Mouse (Mus musculus): ENCODE measurements around the gene Zfp276. TPM values are rescaled to one million over a fixed set of nuclear protein-coding genes. Genes with fewer than 3 reads are reported as not detected.
A peak's percentile ranks its signal among the peaks of the same experiment; 100 is the strongest.
"Not testable (repeated sequence)": the region's sequence is repeated elsewhere in the genome, so short reads cannot be mapped to it uniquely, and the experiment has no call there.

Zfp276 gene
- polyA plus RNA-seq, 1 experiment from 2014 or later, result 8.0 TPM

DNA sequence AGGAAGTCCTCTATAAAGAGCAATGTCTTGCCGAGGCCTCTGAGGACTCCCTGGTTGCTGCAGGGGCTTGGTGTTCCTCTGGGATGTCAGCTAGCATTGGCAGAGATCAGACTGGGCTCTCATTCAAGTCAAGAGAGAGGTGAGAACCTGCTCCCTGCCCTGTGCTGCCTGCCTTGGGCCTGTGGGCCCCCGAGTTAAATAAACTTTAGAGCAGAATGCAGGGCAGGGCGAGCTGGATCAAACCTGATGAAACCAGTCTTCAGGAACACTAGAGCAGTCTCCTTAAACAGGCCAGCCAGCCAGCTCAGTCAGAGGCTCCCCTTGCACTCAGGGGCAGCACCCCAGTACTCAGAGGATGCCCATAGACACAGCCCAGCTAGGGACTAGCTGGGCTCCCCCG lies 17.9 kb downstream of the Zfp276 start:
- Histone ChIP-seq H3K4me3 (replicated peaks) (no peak overlapping the region), H3K9ac (no peak overlapping the region), H3K27me3 (no peaks in the 10 kb centered on the region), H3K9me3 (replicated peaks) (no peaks in the 10 kb centered on the region), H3K27ac (replicated peaks) (no peak overlapping the region), H3K4me2 (no peak overlapping the region), H3K36me3 (replicated peaks) (peaks cover 66% of the 10 kb centered on the region), H3K4me1 (replicated peaks) (0 out of 2 replicates have a peak, but pooled peaks cover 9% of the 10 kb centered on the region)
- ATAC-seq (ENCODE audit: insufficient read depth), result no peak
- WGBS (ENCODE audit: insufficient replicate concordance), result 71% methylated on average over 4 of the region's 4 CpGs

DNA sequence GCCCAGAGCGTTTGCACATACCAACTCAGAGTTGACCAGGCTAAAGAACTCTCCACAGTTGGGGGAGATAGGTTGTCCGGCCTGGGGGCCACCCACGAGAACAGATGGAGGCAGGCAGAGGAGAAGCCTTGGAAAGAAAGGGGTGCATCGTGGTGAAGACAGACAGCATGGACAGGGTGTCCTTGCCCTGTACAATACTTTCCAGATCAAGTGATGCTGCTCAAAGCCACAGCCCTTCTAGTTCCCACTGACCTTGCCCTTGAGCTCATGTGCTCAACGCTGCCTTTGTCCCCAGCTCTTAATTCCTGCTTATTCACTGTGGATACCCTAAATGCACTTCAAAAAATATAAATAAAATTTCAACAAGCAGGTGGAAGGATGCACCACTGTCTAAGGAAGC lies 20.5 kb downstream of the Zfp276 start:
- Histone ChIP-seq H3K4me2 (no peak overlapping the region), H3K27ac (replicated peaks) (no peak overlapping the region), H3K4me3 (replicated peaks) (no peak overlapping the region), H3K27me3 (no peaks in the 10 kb centered on the region), H3K9ac (no peak overlapping the region), H3K36me3 (replicated peaks) (peaks cover 52% of the 10 kb centered on the region), H3K4me1 (replicated peaks) (no peaks in the 10 kb centered on the region), H3K9me3 (replicated peaks) (no peaks in the 10 kb centered on the region)
- no peak for ATAC-seq (ENCODE audit: insufficient read depth)
- WGBS (ENCODE audit: insufficient replicate concordance), result 68% methylated on average over 5 of the region's 5 CpGs

DNA sequence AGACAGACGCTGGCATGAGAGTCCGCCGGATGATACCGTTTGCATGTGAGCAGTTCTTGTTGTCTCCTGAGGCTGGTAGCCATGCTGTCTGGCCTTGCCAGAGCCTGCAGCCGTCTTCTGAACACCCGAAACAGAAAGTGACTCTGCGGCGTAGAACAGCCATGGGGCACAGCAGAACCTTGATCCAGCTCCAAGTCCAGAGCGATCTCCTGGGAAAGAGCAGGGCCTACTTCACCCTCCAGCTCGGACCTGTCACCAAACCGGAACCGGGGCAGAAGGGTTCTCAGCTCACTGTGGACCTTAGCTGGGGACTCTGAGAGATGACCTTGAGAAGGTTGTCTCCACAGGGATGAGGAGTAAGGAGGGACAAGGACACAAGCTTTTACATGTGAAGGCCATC lies 21.1 kb downstream of the Zfp276 start:
- no peaks in the 10 kb centered on the region for H3K27me3 ChIP-seq
- H3K36me3 ChIP-seq (replicated peaks), result peaks cover 46% of the 10 kb centered on the region
- WGBS (ENCODE audit: insufficient replicate concordance), result 85% methylated on average over 12 of the region's 12 CpGs
- no peaks in the 10 kb centered on the region for H3K4me1 ChIP-seq (replicated peaks)
- H3K9me3 ChIP-seq (replicated peaks), result no peaks in the 10 kb centered on the region
- no peak overlapping the region for H3K4me2 ChIP-seq
- no peak overlapping the region for H3K9ac ChIP-seq
- ATAC-seq (ENCODE audit: insufficient read depth), result no peak
- no peak overlapping the region for H3K4me3 ChIP-seq (replicated peaks)
- H3K27ac ChIP-seq (replicated peaks), result no peak overlapping the region

DNA sequence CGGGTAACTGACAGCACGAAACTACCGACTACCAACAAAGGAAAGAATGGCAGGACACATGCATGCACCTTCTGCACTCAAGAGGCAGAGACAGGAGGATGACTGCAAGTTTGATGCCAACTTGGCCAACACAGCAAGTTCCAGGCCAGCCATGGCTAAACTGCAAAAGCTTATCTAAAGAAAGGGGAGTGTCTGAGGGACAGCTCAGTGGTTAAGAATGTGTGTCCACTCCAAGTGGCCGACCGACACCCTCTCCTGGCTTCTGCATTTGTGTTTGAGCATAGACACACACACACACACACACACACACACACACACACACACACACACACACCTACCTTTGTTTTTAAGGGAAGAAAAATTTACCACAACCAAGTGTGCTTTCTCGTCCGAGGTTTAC lies 24.4 kb downstream of the Zfp276 start:
- no peaks in the 10 kb centered on the region for H3K9me3 ChIP-seq (replicated peaks)
- H3K4me3 ChIP-seq (replicated peaks), result no peak overlapping the region
- no peaks in the 10 kb centered on the region for H3K4me1 ChIP-seq (replicated peaks)
- H3K36me3 ChIP-seq (replicated peaks), result peaks cover 48% of the 10 kb centered on the region
- ATAC-seq (ENCODE audit: insufficient read depth), result no peak
- H3K27me3 ChIP-seq, result no peaks in the 10 kb centered on the region
- H3K9ac ChIP-seq, result no peak overlapping the region
- no peak overlapping the region for H3K27ac ChIP-seq (replicated peaks)
- H3K4me2 ChIP-seq, result no peak overlapping the region
- 80% methylated on average over 7 of the region's 7 CpGs for WGBS (ENCODE audit: insufficient replicate concordance)

DNA sequence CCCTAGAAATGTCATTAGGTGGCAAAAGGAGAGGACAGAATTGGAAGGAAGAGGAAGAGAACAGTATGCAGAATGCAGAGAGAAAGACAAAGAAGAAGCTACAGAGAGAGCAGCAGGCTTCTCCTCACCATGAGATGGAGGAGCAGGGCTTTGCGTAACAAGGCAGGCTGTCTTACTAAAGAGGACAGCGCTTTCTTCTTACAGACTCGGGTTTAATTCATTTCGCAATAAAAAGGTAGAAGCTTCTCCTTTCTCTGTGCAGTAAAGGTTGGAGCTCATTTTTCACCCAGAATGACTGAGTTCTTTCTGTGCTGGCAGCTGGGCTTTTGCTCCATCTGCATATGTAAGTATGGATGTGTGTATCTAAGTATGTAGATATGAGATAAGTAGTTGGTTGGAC lies 25.8 kb downstream of the Zfp276 start:
- Histone ChIP-seq H3K27ac (replicated peaks) (no peak overlapping the region), H3K4me1 (replicated peaks) (no peaks in the 10 kb centered on the region; the same call in 1 of the 2 replicates), H3K9ac (no peak overlapping the region), H3K4me3 (replicated peaks) (no peak overlapping the region), H3K27me3 (no peaks in the 10 kb centered on the region), H3K36me3 (replicated peaks) (peaks cover 43% of the 10 kb centered on the region), H3K4me2 (no peak overlapping the region), H3K9me3 (replicated peaks) (no peaks in the 10 kb centered on the region)
- WGBS (ENCODE audit: insufficient replicate concordance), result 81% methylated on average over 4 of the region's 4 CpGs
- ATAC-seq (ENCODE audit: insufficient read depth), result no peak

DNA sequence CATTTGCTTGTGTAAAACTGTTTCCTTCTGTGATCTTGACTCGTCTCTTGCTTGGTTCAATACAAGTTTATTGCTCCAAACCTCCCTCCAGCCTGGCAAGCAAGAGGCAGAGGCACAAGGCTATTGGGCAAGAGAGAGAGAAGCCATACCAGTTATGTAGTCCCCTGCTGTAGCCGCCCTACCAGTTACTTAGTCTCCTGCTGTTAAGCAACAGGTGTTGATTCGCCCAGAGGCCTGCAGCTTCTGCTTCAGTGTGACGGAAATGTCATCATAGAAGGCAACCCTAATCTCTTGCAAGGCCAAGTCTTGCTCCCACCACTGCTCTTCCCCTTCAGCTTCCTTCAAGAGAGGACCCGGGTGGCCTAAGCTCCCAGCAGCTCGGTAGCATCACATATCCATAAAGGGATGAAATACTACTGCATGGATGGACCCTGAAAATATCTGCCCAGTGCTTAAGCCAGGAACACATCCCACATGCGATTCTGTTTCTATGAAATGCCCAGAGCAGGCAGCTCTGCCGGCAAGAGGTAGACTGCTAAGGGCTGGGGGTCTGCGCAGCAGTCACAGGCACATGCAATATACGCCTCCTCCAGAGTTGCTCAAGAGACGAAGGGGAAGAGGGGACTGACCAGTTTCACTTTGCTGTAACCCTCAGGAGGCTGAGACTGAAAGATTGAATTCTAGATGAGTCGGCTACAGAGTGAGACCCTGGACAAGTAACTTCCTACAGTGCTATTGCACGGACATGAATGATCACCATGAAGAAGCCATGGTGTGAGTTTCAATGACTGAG lies 26.5 kb downstream of the Zfp276 start:
- Histone ChIP-seq H3K4me3 (replicated peaks) (peak overlapping the region; percentile 23), H3K36me3 (replicated peaks) (peaks cover 47% of the 10 kb centered on the region), H3K4me2 (0 out of 2 replicates have a peak overlapping the region, but pooled peaks have one; percentile 15), H3K27ac (replicated peaks) (peak overlapping the region; percentile 29), H3K9ac (no peak overlapping the region), H3K4me1 (replicated peaks) (no peaks in the 10 kb centered on the region; the same call in 1 of the 2 replicates), H3K9me3 (replicated peaks) (no peaks in the 10 kb centered on the region), H3K27me3 (no peaks in the 10 kb centered on the region)
- ATAC-seq (ENCODE audit: insufficient read depth), result peak; percentile 47; the same call in 1 of the 2 replicates
- WGBS (ENCODE audit: insufficient replicate concordance), result 69% methylated on average over 13 of the region's 13 CpGs

DNA sequence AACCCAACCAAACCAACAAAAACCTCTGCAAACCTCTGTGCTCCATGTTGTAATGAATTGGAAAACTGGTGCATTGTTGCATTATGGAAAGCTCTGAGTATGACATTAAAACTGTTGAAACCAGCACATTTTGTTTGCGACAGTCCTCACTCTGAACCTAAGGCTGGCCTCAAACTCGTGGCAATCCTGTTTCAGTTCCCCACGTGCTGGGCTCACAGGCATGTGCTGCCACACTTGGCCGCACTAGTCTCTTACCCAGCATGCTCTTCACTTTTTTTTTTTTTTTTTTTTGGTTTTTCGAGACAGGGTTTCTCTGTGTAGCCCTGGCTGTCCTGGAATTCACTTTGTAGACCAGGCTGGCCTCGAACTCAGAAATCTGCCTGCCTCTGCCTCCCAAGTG lies 29.0 kb downstream of the Zfp276 start:
- Histone ChIP-seq H3K4me2 (0 out of 2 replicates have a peak overlapping the region, but pooled peaks have one; percentile 11), H3K36me3 (replicated peaks) (peaks cover 50% of the 10 kb centered on the region)
- WGBS (ENCODE audit: insufficient replicate concordance), result 78% methylated on average over 5 of the region's 6 CpGs
- H3K4me1 ChIP-seq (replicated peaks); H3K9ac ChIP-seq; H3K27ac ChIP-seq (replicated peaks); ATAC-seq (ENCODE audit: insufficient read depth); H3K9me3 ChIP-seq (replicated peaks); H3K4me3 ChIP-seq (replicated peaks); H3K27me3 ChIP-seq: not testable (repeated sequence)

DNA sequence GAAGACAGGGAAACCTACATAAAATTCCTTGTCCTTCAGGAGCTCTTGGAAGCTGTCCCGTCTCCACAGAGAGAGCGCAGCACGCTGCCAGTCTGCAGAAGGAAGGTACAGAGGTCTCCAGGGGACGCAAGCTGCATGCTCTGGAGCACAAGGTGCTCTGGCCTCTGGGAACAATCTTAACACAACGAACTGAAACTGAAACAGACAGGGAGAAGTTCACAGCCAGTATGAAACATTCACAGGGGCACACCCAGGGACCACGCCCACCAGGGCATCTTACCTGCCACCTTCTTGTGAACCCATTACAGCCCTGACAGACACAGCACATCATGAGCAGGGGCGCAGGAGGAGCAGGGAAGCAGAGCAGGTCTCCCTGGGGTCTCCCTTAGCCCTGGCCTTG lies 30.0 kb downstream of the Zfp276 start:
- Histone ChIP-seq H3K27me3 (no peaks in the 10 kb centered on the region), H3K9ac (no peak overlapping the region), H3K27ac (replicated peaks) (no peak overlapping the region), H3K4me2 (peak overlapping the region; percentile 2; the same call in 1 of the 2 replicates), H3K4me3 (replicated peaks) (no peak overlapping the region), H3K36me3 (replicated peaks) (peaks cover 53% of the 10 kb centered on the region), H3K4me1 (replicated peaks) (no peaks in the 10 kb centered on the region; the same call in 1 of the 2 replicates), H3K9me3 (replicated peaks) (no peaks in the 10 kb centered on the region)
- WGBS (ENCODE audit: insufficient replicate concordance), result 79% methylated on average over 7 of the region's 7 CpGs
- no peak for ATAC-seq (ENCODE audit: insufficient read depth)

DNA sequence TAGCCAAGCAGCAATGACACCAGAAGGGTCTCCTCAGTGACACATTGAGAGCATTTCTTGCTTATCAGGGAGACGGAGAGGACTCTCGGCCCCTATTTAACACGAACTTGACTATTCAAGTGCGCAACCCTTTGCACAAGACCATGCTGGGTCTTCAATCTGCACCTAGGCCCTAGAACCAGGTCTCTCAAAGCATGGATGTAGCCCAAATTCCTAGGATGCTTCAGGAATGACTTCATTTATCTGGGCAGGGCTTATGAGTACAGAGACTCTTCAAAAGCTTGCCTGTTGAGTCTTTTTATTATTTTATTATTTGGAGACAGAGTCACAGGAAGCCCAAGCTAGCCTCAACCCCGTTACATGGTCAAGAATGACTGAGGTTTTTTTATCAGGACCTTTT lies 30.5 kb downstream of the Zfp276 start:
- peaks cover 58% of the 10 kb centered on the region for H3K36me3 ChIP-seq (replicated peaks)
- ATAC-seq (ENCODE audit: insufficient read depth), result no peak
- 77% methylated on average over 5 of the region's 5 CpGs for WGBS (ENCODE audit: insufficient replicate concordance)
- no peaks in the 10 kb centered on the region; the same call in 1 of the 2 replicates for H3K4me1 ChIP-seq (replicated peaks)
- H3K4me3 ChIP-seq (replicated peaks), result no peak overlapping the region
- no peaks in the 10 kb centered on the region for H3K9me3 ChIP-seq (replicated peaks)
- H3K27ac ChIP-seq (replicated peaks), result no peak overlapping the region
- H3K9ac ChIP-seq, result no peak overlapping the region
- no peaks in the 10 kb centered on the region for H3K27me3 ChIP-seq
- no peak overlapping the region for H3K4me2 ChIP-seq

DNA sequence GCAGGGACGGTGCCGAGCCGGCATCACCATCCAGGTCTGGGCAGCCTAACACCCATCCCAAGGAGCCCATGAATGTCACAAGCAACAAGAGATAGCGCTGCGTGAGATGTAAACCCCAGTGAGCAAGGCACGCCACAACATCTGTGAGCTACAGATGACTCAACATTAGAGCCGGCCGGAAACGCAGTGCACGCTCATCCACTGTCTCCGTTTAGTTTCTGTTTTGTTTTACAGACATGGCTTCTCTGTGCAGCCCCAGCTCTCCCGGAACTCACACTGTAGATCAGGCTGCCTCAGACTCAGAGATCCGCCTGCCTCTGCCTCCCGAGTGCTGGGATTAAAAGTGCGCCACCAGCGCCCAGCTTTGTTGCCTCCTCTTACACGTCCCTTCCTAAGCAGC lies 33.4 kb downstream of the Zfp276 start:
- no peaks in the 10 kb centered on the region for H3K27me3 ChIP-seq
- H3K4me2 ChIP-seq, result no peak overlapping the region
- H3K9me3 ChIP-seq (replicated peaks), result no peaks in the 10 kb centered on the region
- H3K4me1 ChIP-seq (replicated peaks), result no peaks in the 10 kb centered on the region; the same call in 1 of the 2 replicates
- no peak overlapping the region for H3K9ac ChIP-seq
- no peak overlapping the region for H3K4me3 ChIP-seq (replicated peaks)
- no peak for ATAC-seq (ENCODE audit: insufficient read depth)
- H3K36me3 ChIP-seq (replicated peaks), result peaks cover 59% of the 10 kb centered on the region
- H3K27ac ChIP-seq (replicated peaks), result no peak overlapping the region
- 84% methylated on average over 17 of the region's 17 CpGs for WGBS (ENCODE audit: insufficient replicate concordance)

DNA sequence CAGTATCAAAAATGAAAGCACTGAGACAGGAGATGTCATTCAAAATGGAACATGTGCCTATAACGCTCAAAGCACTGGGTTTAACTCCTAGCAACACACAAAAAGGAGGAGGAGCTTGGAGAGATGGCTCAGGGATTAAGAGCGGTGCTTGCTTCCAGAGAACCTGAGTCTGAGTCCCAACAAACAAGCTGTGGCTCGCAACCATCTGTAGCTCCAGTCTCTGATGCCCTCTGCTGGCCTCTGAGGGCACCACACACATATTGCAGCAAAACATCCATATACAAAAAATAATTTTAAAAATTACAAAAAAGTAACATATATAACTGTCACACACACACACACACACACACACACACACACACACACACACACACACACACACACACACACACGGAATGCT lies 36.2 kb downstream of the Zfp276 start:
- WGBS (ENCODE audit: insufficient replicate concordance), result 73% methylated on average over 4 of the region's 4 CpGs
- no peak for ATAC-seq (ENCODE audit: insufficient read depth)
- no peaks in the 10 kb centered on the region for H3K9me3 ChIP-seq (replicated peaks)
- H3K4me1 ChIP-seq (replicated peaks), result no peaks in the 10 kb centered on the region
- no peak overlapping the region for H3K9ac ChIP-seq
- no peak overlapping the region for H3K4me3 ChIP-seq (replicated peaks)
- no peaks in the 10 kb centered on the region for H3K27me3 ChIP-seq
- no peak overlapping the region for H3K4me2 ChIP-seq
- peaks cover 65% of the 10 kb centered on the region for H3K36me3 ChIP-seq (replicated peaks)
- H3K27ac ChIP-seq (replicated peaks), result no peak overlapping the region

All from liver, embryonic 15.5 days (tissue).